Mouse (Mus musculus) c-Kit-positive CD71-negative TER-119-negative erythroid progenitor cells, embryonic 14.5 days (primary cell): Measurements from ENCODE around the gene Rftn1.

ENCODE experiments used
- DNase-seq: peaks from one replicate; pipeline ENCODE4 v3.0.0-alpha.2; 2013; ENCODE audit warnings: low read depth

The Rftn1 gene

DNA sequence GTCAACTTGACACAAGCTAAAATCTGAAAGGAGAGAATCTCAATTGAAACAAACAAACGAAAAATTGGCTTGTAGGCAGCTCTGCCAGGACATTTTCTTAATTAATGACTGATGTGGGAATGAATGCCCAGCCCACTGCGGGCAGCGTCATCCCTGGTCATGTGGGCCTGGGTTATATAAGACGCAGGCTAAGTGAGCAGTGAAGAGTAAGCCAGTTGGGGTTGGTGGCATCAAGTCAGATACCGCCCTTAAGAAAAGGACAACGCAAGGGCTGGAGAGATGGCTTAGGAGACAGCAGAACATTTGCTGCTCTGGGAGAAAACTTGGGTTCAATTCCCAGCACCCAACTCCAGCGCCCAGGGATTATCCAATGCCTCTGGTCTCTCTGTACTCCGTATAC, 97.6 kb downstream of the Rftn1 start:
- DNase-seq = no peak

DNA sequence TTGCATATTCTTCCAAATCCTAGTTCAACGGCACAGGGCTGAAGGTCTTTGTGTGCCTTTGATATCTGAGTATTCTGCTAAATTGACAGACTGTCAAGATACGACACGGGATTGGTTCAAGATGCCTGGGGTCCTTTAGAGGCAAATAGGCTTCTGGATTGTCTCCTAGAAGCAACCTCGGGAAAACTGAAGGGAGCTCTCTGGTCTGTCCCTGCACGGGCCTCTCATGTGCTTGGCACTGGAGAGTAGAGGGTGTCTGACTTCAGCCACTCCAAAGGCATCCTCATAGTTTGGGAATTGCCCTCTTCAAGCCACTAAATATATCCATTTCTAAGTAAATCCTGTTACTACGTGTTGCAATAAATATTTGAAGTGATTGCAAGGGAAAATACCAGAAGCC, 98.6 kb downstream of the Rftn1 start:
- DNase-seq = no peak

GRCm38 (mm10) chr17:50089725-50090124, 100.7 kb downstream of the Rftn1 start:
- no peak for DNase-seq

- no peak for DNase-seq
Measured at GRCm38 (mm10) chr17:50088054-50088453, 102.4 kb downstream of the Rftn1 start.

DNA sequence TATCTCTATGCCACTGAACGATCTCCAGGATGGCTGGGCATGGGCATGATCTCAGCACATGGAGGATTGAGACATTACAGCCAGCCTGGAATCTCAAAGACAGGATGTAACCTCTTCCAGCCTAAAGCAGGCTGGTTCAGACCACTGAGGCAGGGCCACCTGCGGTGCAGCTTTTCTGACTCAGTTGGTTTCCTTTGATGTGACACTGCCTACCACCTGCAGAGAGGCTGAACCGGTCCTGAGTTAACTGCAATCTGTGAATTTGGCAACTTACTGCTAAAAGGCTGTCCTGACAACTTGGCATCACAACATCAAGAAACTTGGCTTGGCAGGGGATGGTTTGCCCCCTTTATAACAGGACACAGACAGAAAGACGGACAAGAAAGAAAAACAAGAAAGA, 103.6 kb downstream of the Rftn1 start:
- no peak for DNase-seq

DNA sequence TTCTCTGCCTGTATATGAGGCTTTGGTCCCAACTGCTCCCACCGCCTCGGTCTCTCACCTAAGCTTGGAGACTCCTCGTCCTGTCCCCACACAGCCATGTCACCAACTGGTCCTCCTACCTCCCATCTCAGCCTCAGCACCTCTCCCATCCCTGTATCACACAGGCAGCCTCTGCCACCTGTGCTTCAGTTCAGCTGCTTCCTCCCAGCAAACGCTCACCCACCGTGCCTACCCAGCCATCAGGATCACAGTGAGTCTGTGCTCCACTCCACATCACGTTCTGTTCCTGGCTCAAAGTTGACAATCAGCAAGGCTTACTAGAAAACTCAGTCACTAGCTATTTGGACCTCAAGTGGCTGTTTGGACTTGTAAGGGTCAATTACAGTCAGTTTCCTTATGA, 105.8 kb downstream of the Rftn1 start:
- no peak for DNase-seq

GRCm38 (mm10) chr17:50083937-50084336, 106.5 kb downstream of the Rftn1 start:
- no peak for DNase-seq

DNA sequence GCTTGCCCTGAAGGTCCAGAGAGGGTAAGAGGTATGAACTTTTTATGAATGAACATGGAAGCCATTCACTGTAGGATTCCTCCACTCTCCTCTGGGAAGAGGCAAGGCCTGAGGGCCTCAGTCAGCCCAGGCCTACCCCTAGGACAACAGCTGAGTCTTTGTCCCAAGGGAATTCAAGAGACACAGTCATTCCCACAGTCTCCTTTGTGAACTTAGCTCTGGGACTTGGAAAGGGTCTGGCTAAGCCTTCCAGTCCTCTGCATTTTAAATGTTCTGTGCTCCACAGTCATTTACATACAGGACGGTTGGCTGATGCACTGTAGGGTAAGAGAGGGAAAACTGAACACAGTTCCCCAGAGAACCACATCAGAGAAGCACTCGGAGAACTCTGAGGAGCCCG, 107.5 kb downstream of the Rftn1 start:
- DNase-seq = no peak

- no peak for DNase-seq
Measured at GRCm38 (mm10) chr17:50081647-50082046, 108.8 kb downstream of the Rftn1 start.

GRCm38 (mm10) chr17:50080991-50081390, 109.5 kb downstream of the Rftn1 start:
- DNase-seq = no peak

- no peak for DNase-seq
Measured at GRCm38 (mm10) chr17:50078749-50079148, 111.7 kb downstream of the Rftn1 start.

DNA sequence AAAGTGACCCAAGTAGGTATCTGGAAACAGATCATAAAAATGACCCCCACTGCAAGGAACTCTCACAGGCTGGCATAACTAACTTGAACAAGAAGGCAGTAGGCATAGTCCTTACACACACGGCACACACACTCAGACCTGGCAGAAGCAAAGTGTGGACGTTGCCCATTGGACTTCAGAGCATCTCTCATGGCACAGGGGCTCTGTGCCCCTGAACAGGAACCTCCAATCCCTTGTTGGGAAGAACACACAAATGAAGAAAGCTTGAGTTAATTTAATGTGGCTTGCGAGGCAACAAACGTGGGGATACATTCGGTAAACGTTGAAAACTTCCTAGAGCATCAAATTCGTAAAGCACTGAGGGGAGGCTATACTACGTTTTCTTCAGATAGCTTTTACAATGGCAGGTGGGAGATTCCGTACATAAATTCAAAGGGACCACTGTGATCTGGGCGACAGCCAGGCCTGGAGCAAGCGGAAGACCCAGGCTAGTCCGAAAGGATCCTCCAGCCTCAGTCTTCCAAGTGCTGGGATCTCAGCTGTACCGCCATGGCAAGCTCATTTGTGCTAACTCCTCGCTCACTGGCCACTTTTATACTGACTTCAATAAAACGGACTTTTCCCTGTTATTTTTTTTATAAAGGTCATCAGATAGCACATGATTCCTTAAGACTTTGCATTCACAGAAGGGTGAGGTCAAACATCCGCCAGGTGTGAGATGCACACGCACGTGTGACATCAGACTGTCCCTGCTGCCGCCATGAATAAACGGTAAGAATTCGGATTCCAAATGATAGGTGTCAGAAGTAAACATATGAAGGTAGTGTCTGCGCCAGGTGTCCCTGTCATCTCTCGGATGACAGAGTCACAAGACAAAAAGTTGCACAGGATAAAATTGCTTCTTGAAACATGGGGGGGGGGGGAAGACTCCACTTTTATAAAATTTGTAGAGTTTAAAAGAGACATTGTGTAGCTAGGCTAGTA, 117.2 kb downstream of the Rftn1 start:
- DNase-seq = no peak

DNA sequence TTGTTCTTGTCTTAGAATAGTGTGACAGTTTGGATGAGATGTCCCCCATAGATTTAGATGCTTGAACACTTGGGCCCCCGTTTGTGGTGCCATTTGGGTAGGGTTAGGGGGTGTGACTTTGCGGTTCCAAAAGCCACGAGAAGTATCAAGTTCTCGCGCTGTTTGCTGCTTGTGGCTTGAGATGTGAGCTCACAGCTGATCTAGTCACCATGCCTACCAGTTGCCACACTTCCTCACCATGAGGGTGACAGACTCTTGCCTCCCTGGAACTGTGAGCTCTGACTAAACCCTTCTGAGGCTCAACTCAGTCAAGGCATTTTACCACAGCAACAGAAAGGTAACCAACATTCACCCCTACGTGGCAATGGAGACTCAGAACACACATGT, 118.9 kb downstream of the Rftn1 start:
- peak; percentile 37 for DNase-seq

DNA sequence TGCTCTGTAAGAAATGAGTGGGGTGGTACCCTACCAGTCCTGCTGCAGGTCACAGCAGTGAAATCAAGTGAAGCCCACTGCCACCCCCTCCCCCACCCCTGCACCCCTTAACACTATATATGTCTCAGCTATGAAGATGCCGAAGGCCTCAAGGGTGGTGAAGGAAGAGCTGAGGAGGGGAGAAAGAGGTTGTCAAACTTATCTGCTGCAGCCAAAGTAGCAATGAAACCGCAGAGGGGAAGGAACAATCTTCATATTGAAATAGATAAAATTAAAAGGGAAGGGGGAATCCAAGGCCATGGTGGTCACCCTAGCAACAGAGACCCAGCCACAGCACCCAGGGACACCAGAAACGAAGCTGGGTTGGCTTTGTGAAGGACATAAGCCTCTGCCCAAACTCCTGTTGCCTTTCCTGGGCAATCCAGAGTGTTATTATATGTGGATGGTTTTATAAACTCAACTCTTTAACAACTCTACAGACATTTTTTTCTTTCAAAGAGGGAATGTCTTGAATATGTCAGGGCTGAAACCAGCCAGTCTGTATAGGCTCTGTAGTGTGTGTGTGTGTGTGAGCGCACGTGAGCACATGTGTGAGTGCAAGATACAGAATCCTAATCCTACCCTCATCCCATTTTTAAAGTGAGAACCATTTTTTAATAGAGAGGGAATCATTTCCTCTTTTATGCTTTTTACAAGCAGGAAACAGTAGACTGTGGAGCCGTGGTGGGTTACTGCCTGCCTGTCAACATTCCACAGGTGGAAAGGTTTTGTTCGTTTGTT, 119.5 kb downstream of the Rftn1 start:
- DNase-seq = peak; percentile 18

DNA sequence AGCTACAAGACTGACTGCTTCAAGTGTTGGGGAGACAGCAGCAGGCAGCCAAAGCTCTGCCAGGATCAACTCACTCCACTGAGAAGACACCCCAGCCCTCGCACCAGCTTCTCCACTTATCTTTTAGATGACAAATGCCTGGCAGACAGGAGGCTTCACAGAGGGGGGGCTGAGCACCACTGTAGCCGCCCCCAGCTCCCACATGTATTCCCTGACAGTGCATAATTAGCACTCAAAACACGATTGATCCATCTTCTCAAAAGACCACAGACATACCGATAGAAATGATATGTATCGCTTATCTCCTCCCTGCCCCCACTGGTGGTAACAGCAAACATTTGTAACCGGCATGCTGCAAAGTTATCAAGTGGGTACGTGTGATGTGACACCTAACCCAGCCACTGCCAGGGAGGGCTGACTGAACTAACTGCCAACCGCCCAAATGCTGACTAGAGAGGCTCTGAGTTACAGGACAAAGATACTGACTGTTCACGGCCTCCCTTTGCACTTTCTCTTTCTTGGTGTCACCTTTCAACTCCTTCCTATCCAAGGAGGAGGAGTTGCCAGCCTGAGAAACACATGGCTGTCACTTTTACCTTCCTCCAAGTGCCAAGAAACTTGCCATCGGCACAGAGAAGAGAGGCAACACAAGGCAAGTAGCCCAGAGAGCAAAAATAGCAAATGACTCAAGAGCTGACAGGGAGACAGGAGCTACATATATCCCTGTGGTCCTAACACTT, 120.4 kb downstream of the Rftn1 start:
- DNase-seq = peak; percentile 31

DNA sequence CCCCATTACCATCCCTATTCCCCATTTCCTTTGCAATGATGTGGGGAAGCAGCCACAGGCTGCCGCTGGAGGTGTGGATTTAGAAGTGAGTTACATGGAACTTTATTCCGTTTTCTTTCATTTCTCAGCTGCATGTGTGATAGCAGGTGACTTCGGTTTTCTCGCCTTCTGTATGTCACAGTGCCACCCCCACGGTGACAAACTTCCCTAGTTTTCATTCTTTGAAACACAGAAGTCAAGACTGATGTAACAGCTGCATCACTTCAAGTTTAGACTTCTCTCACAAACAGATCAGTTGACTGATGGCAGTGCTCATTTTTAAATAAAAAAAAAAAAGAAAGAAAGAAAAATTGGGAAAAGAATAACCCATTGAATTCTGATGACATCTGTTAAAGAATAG, 121.3 kb downstream of the Rftn1 start:
- DNase-seq = no peak

DNA sequence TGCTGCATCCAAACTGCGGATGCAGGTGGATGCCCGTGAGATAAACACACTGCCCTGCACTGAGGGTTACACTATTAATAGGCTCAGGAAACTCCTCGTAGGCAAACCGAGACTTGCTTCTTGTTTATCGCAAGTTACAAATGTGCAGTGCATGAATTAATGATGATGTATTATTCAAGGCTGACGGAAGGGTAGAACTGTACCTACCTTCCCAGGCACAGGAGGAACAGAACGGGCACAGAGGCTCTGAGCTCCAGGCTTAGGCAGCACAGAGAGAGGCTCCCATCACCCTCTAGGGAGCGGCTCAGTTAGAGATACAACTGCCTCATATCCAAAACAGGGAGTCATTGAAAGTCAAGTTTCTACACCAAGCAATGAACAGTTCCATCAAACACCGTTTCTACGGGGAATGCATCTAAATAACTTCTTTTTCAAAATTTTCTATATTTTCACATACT, 121.8 kb downstream of the Rftn1 start:
- no peak for DNase-seq

DNA sequence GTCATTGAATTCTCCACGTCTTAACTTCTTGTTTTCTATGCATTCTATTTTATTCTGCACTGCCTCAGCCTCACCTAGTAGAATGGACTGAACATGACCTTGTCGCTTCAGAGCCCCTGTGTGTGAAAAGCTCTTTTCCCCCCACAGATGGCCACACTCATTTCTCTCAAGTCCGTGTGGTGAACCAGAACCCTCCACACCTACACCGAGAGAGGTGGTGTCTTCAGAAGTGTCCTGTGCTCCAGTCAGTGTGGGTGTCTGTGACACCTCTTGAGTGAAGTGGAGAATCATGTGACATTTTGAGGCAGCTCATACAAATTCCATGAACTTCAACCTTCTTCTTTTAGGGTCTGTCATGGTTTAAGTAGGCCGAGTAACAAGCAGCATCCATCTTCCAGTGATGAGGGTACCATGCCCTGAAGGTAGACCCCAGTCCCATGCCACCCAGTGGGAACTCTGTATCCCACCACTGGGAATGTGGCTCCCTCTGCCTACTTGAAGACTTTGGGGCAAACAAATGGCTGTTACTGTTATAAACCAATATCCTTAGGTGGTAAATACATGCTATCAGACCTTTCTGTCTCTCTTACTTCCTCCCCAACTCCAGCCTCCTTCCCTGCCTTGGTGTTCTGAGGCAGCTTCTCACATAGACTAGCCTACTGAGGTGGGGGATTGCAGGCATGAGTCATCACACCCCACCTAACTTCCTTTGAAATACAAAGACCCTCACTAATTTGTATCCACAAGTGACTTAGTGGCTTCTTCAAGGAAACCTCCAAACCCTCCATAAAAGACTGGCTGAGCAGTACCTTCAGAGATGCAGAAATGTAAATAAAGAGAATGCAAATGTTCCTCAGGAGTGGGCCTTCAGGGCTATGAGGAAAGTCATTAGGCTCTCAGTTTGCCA, 122.4 kb downstream of the Rftn1 start:
- DNase-seq = no peak

DNA sequence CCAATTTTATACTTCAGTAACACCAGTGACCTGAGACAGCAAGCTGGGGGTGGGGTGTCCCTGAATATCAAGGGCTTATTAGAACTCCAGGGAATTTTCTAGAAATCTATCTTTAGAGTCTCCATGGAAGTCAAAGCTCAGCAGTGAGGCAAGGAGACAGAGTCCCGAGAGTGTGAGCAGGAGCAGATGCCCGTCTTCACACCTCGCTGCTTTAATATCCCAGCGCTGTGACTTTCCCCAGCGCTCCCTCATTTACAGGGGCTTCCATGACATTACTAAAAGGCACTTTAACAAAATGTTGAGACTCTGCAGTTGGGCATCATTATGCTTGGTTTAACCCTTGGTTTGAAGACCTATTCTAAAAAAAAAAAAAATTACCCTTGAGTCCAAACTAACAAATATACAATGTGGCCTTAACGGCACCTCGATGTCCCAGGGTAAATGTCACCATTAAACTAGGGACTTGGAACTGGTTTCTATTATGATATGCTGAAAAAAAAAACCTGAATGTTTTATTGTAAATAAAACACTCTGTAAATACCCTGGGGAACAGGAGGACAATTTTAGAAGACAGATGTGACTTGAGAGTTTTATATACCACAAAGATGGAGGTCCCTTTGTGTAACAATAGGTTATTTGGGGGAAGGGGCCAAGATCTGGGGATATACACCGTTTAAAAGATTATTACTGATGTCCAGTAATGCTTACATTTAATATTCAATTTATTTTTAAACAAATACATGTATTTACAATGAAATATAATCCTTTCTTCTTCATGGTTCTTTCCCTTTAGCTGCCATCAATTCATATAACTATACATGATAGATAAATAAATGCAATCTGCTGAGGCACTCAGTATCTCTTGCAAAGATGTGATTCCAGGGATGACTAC, 123.4 kb downstream of the Rftn1 start:
- no peak for DNase-seq
